Mouse (Mus musculus) heart, postnatal 0 days (tissue): ENCODE measurements at regions not wholly inside any gene's neighbourhood (a gene's known extent, or its start where the extent isn't known, plus 50 kb on each side); places are given as distances from the start of the nearest gene placed in this dataset.

Experiments used
- ATAC-seq: fragments of 200-750 bp; cut with Nextera tagmentation; 2 replicates; pipeline ENCODE4 v1.8.0; 2017; ENCODE audit warnings: low read depth, moderate number of reproducible peaks, moderate library complexity; ENCODE audit not compliant: insufficient read depth
- DNase-seq: peaks from one replicate; pipeline ENCODE4 v3.0.0-alpha.2; 2016; ENCODE audit warnings: low spot score
- H3K27ac ChIP-seq: fragments of 300-500 bp; sonication (generic); 2 replicates; pipeline ENCODE4 v1.5.1; 2014; ENCODE audit warnings: low read depth, mild to moderate bottlenecking
- H3K27me3 ChIP-seq: fragments of 300-500 bp; sonication (generic); 2 replicates; pipeline ENCODE4 v1.6.1; 2014; ENCODE audit warnings: low read length, mixed read lengths; ENCODE audit not compliant: control insufficient read depth, insufficient read depth
- H3K36me3 ChIP-seq: fragments of 300-500 bp; sonication (generic); replicated peaks from 2 replicates; pipeline ENCODE4 v1.6.1; 2014; ENCODE audit warnings: low read length, mixed read lengths; ENCODE audit not compliant: control insufficient read depth, insufficient read depth
- H3K4me1 ChIP-seq: fragments of 300-500 bp; sonication (generic); 2 replicates; pipeline ENCODE4 v1.6.1; 2014; ENCODE audit warnings: antibody characterized with exemption; ENCODE audit not compliant: control insufficient read depth, insufficient read depth
- H3K4me2 ChIP-seq: fragments of 300-500 bp; sonication (generic); 2 replicates; pipeline ENCODE4 v1.6.1; 2014; ENCODE audit warnings: low read depth, mild to moderate bottlenecking, low read length, moderate library complexity
- H3K4me3 ChIP-seq: fragments of 300-500 bp; sonication (generic); 2 replicates; pipeline ENCODE4 v1.5.1; 2014; ENCODE audit warnings: low read depth, low read length
- H3K9ac ChIP-seq: fragments of 300-500 bp; sonication (generic); replicated peaks from 2 replicates; pipeline ENCODE4 v1.6.1; 2014; ENCODE audit warnings: low read depth, low read length, mixed read lengths
- H3K9me3 ChIP-seq: fragments of 300-500 bp; sonication (generic); replicated peaks from 2 replicates; pipeline ENCODE4 v1.6.1; 2016; ENCODE audit warnings: low read length; ENCODE audit not compliant: control insufficient read depth
- CTCF ChIP-seq: IDR thresholded peaks from 2 replicates; pipeline ENCODE4 v1.5.1; 2016; ENCODE audit warnings: antibody characterized with exemption, control low read depth, low read depth
- EP300 ChIP-seq: IDR thresholded peaks from 2 replicates; pipeline ENCODE4 v1.6.1; 2016; ENCODE audit warnings: antibody characterized with exemption, low read depth
- WGBS: fragments of 180-500 bp; shearing (Covaris S2); extraction: QIAGEN DNeasy Blood & Tissue Kit; methylation state at CpG from one replicate; pipeline ENCODE4 v1.1.7; 2014; 5-methylcytosine and 5-hydroxymethylcytosine counted together

GRCm38 (mm10) chr2:78059801-78060416 is 113.7 kb upstream of the Cwc22 start:
- Histone ChIP-seq H3K4me1 (no peaks in the 10 kb centered on the region), H3K9me3 (no peaks in the 10 kb centered on the region), H3K27ac (no peak overlapping the region), H3K27me3 (no peaks in the 10 kb centered on the region), H3K9ac (no peak overlapping the region), H3K36me3 (no peaks in the 10 kb centered on the region), H3K4me2 (peak overlapping the region; percentile 17; the same call in 1 of the 2 replicates), H3K4me3 (no peak overlapping the region)
- 53% methylated on average over 10 of the region's 10 CpGs for WGBS
- ATAC-seq (no peak), DNase-seq (no peak)
- TF ChIP-seq EP300 = no peak
- no peak for TF ChIP-seq CTCF

DNA sequence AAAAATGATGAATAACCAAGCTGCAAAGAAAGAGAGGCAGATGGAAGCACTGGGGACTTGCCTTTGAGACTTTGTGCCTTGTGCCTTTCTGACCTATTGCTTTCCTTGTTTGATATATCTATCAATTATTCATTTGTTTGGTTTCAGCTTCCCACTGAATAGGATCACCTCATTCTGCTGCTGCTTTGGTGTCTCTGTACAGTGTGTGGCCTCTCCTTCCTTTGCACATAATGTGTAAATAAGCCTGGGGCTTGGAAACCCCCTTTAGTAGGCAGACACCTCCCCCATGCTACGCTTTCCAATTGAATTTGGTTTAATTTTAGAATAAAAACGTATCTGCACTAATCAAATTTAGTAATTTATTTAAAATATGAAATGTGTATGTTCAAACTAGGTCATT is 112.8 kb upstream of the Cwc22 start:
- ATAC-seq (no peak), DNase-seq (no peak)
- H3K27ac ChIP-seq = no peak overlapping the region
- H3K36me3 ChIP-seq = no peaks in the 10 kb centered on the region
- no peak overlapping the region for H3K4me2 ChIP-seq
- no peaks in the 10 kb centered on the region for H3K27me3 ChIP-seq
- H3K4me1 ChIP-seq = no peaks in the 10 kb centered on the region
- H3K9me3 ChIP-seq = no peaks in the 10 kb centered on the region
- no peak overlapping the region for H3K4me3 ChIP-seq
- WGBS = 71% methylated on average over 2 of the region's 2 CpGs
- TF ChIP-seq CTCF (no peak), EP300 (no peak)
- no peak overlapping the region for H3K9ac ChIP-seq

DNA sequence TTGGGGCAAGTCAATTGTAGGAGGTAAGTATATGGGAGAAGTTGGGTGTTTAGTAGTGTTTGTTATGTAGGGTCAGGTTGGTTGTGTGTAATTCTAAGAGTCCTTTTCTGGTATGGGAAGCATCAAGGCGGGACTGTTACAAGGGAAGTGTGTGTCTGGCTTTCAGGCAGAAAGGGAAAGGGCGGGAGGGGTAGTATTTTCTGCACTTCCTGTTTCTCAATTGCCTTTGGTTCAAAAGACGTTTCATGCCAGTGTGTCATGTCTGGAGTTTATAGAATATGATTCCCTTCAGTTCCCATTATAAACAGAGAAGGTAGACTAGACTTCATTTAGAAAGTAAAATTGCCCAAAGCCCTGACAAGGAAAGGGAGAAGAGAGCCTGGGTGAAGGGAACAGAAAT is 107.7 kb upstream of the Cwc22 start:
- 61% methylated on average over 3 of the region's 3 CpGs for WGBS
- H3K9me3 ChIP-seq = no peaks in the 10 kb centered on the region

GRCm38 (mm10) chr2:78050542-78050941 is 104.4 kb upstream of the Cwc22 start:
- Histone ChIP-seq H3K4me1 (no peaks in the 10 kb centered on the region), H3K27me3 (no peaks in the 10 kb centered on the region), H3K9me3 (no peaks in the 10 kb centered on the region), H3K4me3 (no peak overlapping the region), H3K4me2 (no peak overlapping the region), H3K27ac (no peak overlapping the region), H3K36me3 (no peaks in the 10 kb centered on the region), H3K9ac (no peak overlapping the region)
- 87% methylated on average over 7 of the region's 7 CpGs for WGBS
- no peak for TF ChIP-seq CTCF
- TF ChIP-seq EP300 = no peak
- ATAC-seq (no peak), DNase-seq (no peak)

More for the DNA sequence above, 107.7 kb upstream of the Cwc22 start:
- no peaks in the 10 kb centered on the region for H3K27me3 ChIP-seq
- ATAC-seq (no peak), DNase-seq (no peak)
- no peak overlapping the region for H3K4me2 ChIP-seq
- H3K4me3 ChIP-seq = no peak overlapping the region
- H3K36me3 ChIP-seq = no peaks in the 10 kb centered on the region
- TF ChIP-seq EP300 = no peak
- no peak for TF ChIP-seq CTCF
- no peak overlapping the region for H3K27ac ChIP-seq
- no peak overlapping the region for H3K9ac ChIP-seq
- no peaks in the 10 kb centered on the region for H3K4me1 ChIP-seq

DNA sequence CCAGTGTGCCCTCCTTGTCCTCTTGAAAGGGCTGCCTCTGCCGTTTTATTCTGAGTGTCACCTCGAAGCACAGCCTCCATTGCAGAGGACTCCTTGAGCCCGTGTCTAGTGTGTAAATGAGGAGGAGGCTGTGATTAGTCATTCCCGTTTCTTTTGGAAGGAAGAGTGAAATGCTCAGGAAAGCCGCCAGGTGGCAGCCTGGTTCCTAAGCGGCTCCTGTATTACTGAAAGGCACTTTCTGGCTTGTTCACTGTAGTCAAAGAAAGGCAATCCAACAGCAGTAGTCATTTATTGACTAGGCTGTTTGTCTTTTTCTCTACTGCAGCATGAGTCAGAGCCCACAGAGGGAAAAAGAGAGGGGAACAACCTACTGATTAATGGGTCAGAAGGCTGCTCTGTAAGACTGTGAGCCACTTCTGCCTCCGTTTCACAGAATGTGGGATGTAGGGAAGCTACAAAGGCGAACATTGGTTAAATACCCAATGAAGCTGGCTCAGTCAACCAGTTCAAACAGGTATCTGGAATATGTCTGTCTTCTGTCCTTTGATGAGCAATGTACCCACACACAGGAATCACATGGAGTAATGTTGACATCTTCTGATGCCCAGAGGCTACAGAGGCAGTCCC is 103.2 kb upstream of the Cwc22 start:
- DNase-seq (peak; percentile 88), ATAC-seq (peak; percentile 44; the same call in 1 of the 2 replicates)
- Histone ChIP-seq H3K27ac (no peak overlapping the region), H3K4me3 (peak overlapping the region; percentile 22), H3K9me3 (no peaks in the 10 kb centered on the region), H3K27me3 (no peaks in the 10 kb centered on the region), H3K9ac (no peak overlapping the region), H3K36me3 (no peaks in the 10 kb centered on the region), H3K4me2 (peak overlapping the region; percentile 54), H3K4me1 (no peaks in the 10 kb centered on the region)
- WGBS = 25% methylated on average over 8 of the region's 8 CpGs
- peak; percentile 86 for TF ChIP-seq CTCF
- no peak for TF ChIP-seq EP300

DNA sequence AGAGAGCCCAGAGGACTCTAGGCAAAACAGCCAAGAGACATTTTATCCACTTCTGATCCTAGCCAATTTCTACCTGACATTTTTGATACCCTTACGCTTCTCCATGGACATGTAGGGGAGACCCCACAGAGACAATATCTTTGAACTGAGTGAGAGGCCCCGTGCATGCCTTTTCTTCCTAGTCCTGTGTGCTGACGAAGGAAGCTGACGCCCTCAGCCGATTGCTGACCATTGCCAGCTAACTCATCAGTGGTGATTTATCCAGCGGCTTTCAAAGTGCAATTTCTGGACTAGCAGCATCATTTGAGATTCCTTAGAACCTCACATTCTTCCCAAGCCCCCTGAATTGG is 102.5 kb upstream of the Cwc22 start:
- TF ChIP-seq CTCF (no peak), EP300 (no peak)
- no peaks in the 10 kb centered on the region for H3K36me3 ChIP-seq
- H3K27ac ChIP-seq = no peak overlapping the region
- peak overlapping the region; percentile 54 for H3K4me2 ChIP-seq
- no peak overlapping the region for H3K9ac ChIP-seq
- DNase-seq (peak; percentile 18), ATAC-seq (no peak)
- H3K27me3 ChIP-seq = no peaks in the 10 kb centered on the region
- no peaks in the 10 kb centered on the region for H3K9me3 ChIP-seq
- H3K4me1 ChIP-seq = no peaks in the 10 kb centered on the region
- H3K4me3 ChIP-seq = peak overlapping the region; percentile 22
- WGBS = 47% methylated on average over 6 of the region's 6 CpGs
